Mouse (Mus musculus) liver, adult 2 months (tissue): ENCODE data around the gene Igfbp5. TPM values are rescaled to one million over a fixed set of nuclear protein-coding genes. Genes with fewer than 3 reads are reported as not detected.

Experiments used
- DNase-seq: peaks from one replicate; pipeline ENCODE4 v3.0.0-alpha.2; 2011; ENCODE audit warnings: low read depth, low spot score; ENCODE audit errors: extremely low read depth
- H3K27ac ChIP-seq: fragments of 200-500 bp; replicated peaks from 2 replicates; pipeline ENCODE4 v1.5.1; 2012; ENCODE audit warnings: low read depth, mild to moderate bottlenecking, control low read depth, inconsistent platforms, low read length; ENCODE audit not compliant: insufficient read depth
- H3K27me3 ChIP-seq: fragments of 200-500 bp; 2 replicates; pipeline ENCODE4 v1.6.1; 2012; ENCODE audit warnings: mild to moderate bottlenecking, moderate library complexity, low read length, inconsistent platforms; ENCODE audit not compliant: control insufficient read depth, insufficient read depth
- H3K36me3 ChIP-seq: fragments of 200-500 bp; 2 replicates; pipeline ENCODE4 v1.6.1; 2012; ENCODE audit warnings: low read length, inconsistent platforms; ENCODE audit not compliant: control insufficient read depth, insufficient read depth
- H3K4me1 ChIP-seq: fragments of 200-500 bp; 2 replicates; pipeline ENCODE4 v1.6.1; 2011; ENCODE audit warnings: low read length; ENCODE audit not compliant: control insufficient read depth, insufficient read depth
- H3K4me3 ChIP-seq: fragments of 200-500 bp; 2 replicates; pipeline ENCODE4 v1.5.1; 2011; ENCODE audit warnings: low read depth, mild to moderate bottlenecking, control low read depth, low read length, moderate library complexity; ENCODE audit not compliant: insufficient read depth
- H3K79me2 ChIP-seq: fragments of 200-500 bp; 2 replicates; pipeline ENCODE4 v1.6.1; 2012; ENCODE audit warnings: inconsistent platforms, mild to moderate bottlenecking, low read length, moderate library complexity; ENCODE audit not compliant: control insufficient read depth, insufficient read depth
- H3K9ac ChIP-seq: fragments of 200-500 bp; 2 replicates; pipeline ENCODE4 v1.6.1; 2012; ENCODE audit warnings: low read depth, mild to moderate bottlenecking, control low read depth, inconsistent platforms, low read length
- CTCF ChIP-seq: fragments of 200-500 bp; IDR thresholded peaks from 2 replicates; pipeline ENCODE4 v1.5.1; 2011; ENCODE audit warnings: low read depth, low read length, control low read depth
- POLR2A ChIP-seq: fragments of 200-500 bp; IDR thresholded peaks from 2 replicates; pipeline ENCODE4 v1.6.1; 2011; ENCODE audit warnings: low read length, control low read depth; ENCODE audit not compliant: insufficient read depth; ENCODE audit errors: extremely low read depth
- whole genome bisulfite sequencing: fragments of 180-500 bp; shearing (Covaris S2); methylation state at CpG from one replicate; pipeline ENCODE4 v1.1.7; 2018; 5-methylcytosine and 5-hydroxymethylcytosine counted together
- polyA plus RNA-seq: library from polyadenylated mRNA; depleted of rRNA; stranded (reverse); fragments of >200 nt; gene quantifications from 2 replicates; pipeline ENCODE4 v1.2.3, GENCODE M21; 2012
- total RNA-seq: library from RNA; depleted of rRNA; stranded (reverse); fragments of >200 nt; gene quantifications from 2 replicates; pipeline ENCODE4 v1.2.3, GENCODE M21; 2014

Igfbp5 gene
- total and polyA plus RNA-seq, 2 experiments, result 2.4 to 3.0 TPM

- TF ChIP-seq CTCF (no peak), POLR2A (no peak)
- DNase-seq, result no peak
- Histone ChIP-seq H3K79me2 (no peaks in the 10 kb centered on the region), H3K27me3 (peaks cover 4% of the 10 kb centered on the region; the same call in 1 of the 2 replicates), H3K9ac (no peak overlapping the region), H3K4me1 (peaks cover 13% of the 10 kb centered on the region), H3K4me3 (no peak overlapping the region), H3K27ac (no peak overlapping the region), H3K36me3 (no peaks in the 10 kb centered on the region)
- WGBS, result 6% methylated on average over 3 of the region's 3 CpGs
Measured at GRCm38 (mm10) chr1:72875708-72876107, 1.0 kb upstream of the Igfbp5 start.

- no peaks in the 10 kb centered on the region for H3K36me3 ChIP-seq
- no peak for DNase-seq
- H3K27me3 ChIP-seq, result peaks cover 4% of the 10 kb centered on the region; the same call in 1 of the 2 replicates
- H3K4me3 ChIP-seq, result peak overlapping the region; percentile 54
- no peaks in the 10 kb centered on the region for H3K79me2 ChIP-seq
- H3K27ac ChIP-seq, result no peak overlapping the region
- H3K4me1 ChIP-seq, result peaks cover 13% of the 10 kb centered on the region
- 0 out of 2 replicates have a peak overlapping the region, but pooled peaks have one; percentile 17 for H3K9ac ChIP-seq
- WGBS, result 4% methylated on average over 43 of the region's 43 CpGs
- no peak for TF ChIP-seq CTCF
- TF ChIP-seq POLR2A, result no peak
Measured at GRCm38 (mm10) chr1:72873511-72874286, 985 bp downstream of the Igfbp5 start.

GRCm38 (mm10) chr1:72873078-72873477 lies 1.6 kb downstream of the Igfbp5 start:
- TF ChIP-seq CTCF, result no peak
- TF ChIP-seq POLR2A, result no peak
- Histone ChIP-seq H3K9ac (no peak overlapping the region), H3K27me3 (peaks cover 4% of the 10 kb centered on the region; the same call in 1 of the 2 replicates), H3K4me3 (no peak overlapping the region), H3K36me3 (no peaks in the 10 kb centered on the region), H3K79me2 (no peaks in the 10 kb centered on the region), H3K4me1 (peaks cover 13% of the 10 kb centered on the region), H3K27ac (no peak overlapping the region)
- DNase-seq, result no peak
- 3% methylated on average over 16 of the region's 16 CpGs for WGBS

- H3K36me3 ChIP-seq, result no peaks in the 10 kb centered on the region
- H3K27me3 ChIP-seq, result peaks cover 4% of the 10 kb centered on the region; the same call in 1 of the 2 replicates
- peak; percentile 47 for DNase-seq
- peaks cover 13% of the 10 kb centered on the region for H3K4me1 ChIP-seq
- H3K79me2 ChIP-seq, result no peaks in the 10 kb centered on the region
- H3K4me3 ChIP-seq, result no peak overlapping the region
- no peak overlapping the region for H3K9ac ChIP-seq
- H3K27ac ChIP-seq, result no peak overlapping the region
- TF ChIP-seq CTCF, result no peak
- TF ChIP-seq POLR2A, result no peak
- under 1% methylated on average over 8 of the region's 8 CpGs for WGBS
Measured at GRCm38 (mm10) chr1:72872521-72872920, 2.2 kb downstream of the Igfbp5 start.

- DNase-seq, result peak; percentile 86
- Histone ChIP-seq H3K4me1 (peaks cover 13% of the 10 kb centered on the region), H3K79me2 (no peaks in the 10 kb centered on the region), H3K27me3 (peaks cover 4% of the 10 kb centered on the region; the same call in 1 of the 2 replicates), H3K4me3 (peak overlapping the region; percentile 4; the same call in 1 of the 2 replicates), H3K27ac (peak overlapping the region; percentile 30), H3K36me3 (no peaks in the 10 kb centered on the region), H3K9ac (peak overlapping the region; percentile 36)
- 1% methylated on average over 34 of the region's 34 CpGs for WGBS
- TF ChIP-seq POLR2A, result no peak
Measured at GRCm38 (mm10) chr1:72871697-72872411, 2.8 kb downstream of the Igfbp5 start.
